Mouse (Mus musculus) bone marrow macrophage, adult 2 months (primary cell): ENCODE results near the gene Radil. TPM values are rescaled to one million over a fixed set of nuclear protein-coding genes. Genes with fewer than 3 reads are reported as not detected.

Experiments
- H3K27ac ChIP-seq: 2 replicates; pipeline ENCODE4 v1.5.1; 2012; ENCODE audit warnings: low read depth, low read length; ENCODE audit not compliant: insufficient read depth
- H3K4me1 ChIP-seq: 2 replicates; pipeline ENCODE4 v1.6.1; 2012; ENCODE audit warnings: low read length; ENCODE audit not compliant: control insufficient read depth, insufficient read depth
- H3K4me3 ChIP-seq: 2 replicates; pipeline ENCODE4 v1.5.1; 2012; ENCODE audit warnings: mild to moderate bottlenecking, low read length, moderate library complexity; ENCODE audit not compliant: insufficient read depth
- CTCF ChIP-seq: IDR thresholded peaks from 2 replicates; pipeline ENCODE4 v1.5.1; 2012; ENCODE audit warnings: low read depth, mild to moderate bottlenecking, low read length, moderate library complexity
- POLR2A ChIP-seq: IDR thresholded peaks from 2 replicates; pipeline ENCODE4 v1.6.1; 2012; ENCODE audit warnings: mild to moderate bottlenecking, low read depth, low read length, borderline replicate concordance
- polyA plus RNA-seq: library from polyadenylated mRNA; stranded (reverse); fragments of >200 nt; gene quantifications from 2 replicates; pipeline ENCODE4 v1.2.4, GENCODE M21; 2012; ENCODE audit not compliant: missing spikeins, insufficient read depth, insufficient read length

Radil gene
- polyA plus RNA-seq, 1 experiment: not detected

GRCm38 (mm10) chr5:142441332-142442044 lies 109.4 kb downstream of the Radil start:
- H3K4me1 ChIP-seq: peaks cover 48% of the 10 kb centered on the region
- H3K4me3 ChIP-seq: peak overlapping the region; percentile 59
- peak overlapping the region; percentile 80 for H3K27ac ChIP-seq
- TF ChIP-seq CTCF (no peak), POLR2A (no peak)

DNA sequence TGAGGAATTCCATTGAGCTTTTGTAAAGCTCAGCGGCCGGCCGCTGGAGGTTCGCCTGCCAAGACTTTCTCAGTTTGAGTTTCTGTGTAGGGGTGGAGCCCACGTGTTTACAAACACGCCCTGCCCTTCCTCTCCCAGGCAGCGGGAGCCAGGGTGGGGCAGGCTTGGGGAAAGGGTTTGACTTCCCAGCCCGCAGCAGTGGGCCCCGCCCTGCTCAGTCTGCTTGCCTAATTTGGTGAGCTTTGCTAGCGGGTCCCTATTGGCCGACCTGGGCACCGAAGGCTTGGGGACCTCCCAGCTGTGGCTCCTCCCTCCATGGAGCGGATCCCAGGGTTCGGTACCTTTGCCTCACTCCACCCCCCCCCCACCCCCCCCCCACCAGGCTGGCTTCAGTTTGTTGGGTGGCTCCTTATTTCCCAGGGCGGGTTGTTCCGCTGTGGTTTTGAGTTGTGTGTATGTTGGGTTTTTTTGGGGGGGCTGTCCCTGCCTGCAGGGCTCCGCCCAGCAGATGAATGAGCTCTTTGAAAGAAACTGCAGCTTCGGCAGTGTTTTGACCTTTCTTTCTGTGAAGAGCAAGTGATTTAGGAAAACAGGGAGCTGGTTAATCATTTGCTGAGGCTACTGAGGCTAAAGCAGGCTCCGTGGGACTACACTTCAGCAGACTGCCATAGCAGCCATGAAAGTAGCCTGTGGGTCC lies 110.3 kb downstream of the Radil start:
- Histone ChIP-seq H3K27ac (peak overlapping the region; percentile 80), H3K4me1 (peaks cover 41% of the 10 kb centered on the region)

GRCm38 (mm10) chr5:142439911-142440432 lies 110.9 kb downstream of the Radil start:
- H3K4me3 ChIP-seq: peak overlapping the region; percentile 53
- TF ChIP-seq CTCF (0 out of 2 replicates have a peak, but pooled peaks have one; percentile 9), POLR2A (no peak)
- H3K27ac ChIP-seq: peak overlapping the region; percentile 40
- H3K4me1 ChIP-seq: peaks cover 35% of the 10 kb centered on the region

More for the DNA sequence above, 110.3 kb downstream of the Radil start:
- H3K4me3 ChIP-seq: peak overlapping the region; percentile 59
- 0 out of 2 replicates have a peak, but pooled peaks have one; percentile 2 for TF ChIP-seq CTCF
- TF ChIP-seq POLR2A: no peak

DNA sequence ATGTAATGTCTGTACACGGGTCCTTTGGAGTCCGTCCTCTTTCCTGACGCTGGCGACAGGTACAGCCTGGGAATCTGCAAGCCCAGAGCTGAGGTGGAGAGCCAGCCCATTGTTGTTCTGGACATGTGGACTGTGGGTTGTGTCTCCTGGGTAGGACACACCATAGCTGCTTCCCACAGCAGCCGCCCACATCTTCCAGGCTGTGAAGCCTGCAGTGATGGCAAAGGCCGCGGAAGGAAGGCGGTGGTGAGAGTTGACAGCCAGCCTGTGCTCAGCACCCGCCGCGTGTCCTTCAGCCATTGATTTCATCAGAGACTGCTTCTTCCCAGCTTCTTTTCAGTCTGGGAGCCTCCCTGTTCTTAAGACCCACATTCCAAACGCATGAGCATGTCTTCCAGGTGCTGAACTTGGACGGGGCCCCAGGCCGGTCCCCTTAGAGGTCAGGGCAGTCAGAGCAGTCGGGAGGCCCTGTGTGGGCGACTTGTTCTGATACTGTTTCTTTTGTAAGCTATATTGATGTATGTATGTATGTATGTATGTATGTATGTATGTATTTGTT lies 112.4 kb downstream of the Radil start:
- H3K4me1 ChIP-seq: peaks cover 21% of the 10 kb centered on the region

GRCm38 (mm10) chr5:142435736-142436135 lies 115.2 kb downstream of the Radil start:
- Histone ChIP-seq H3K27ac (no peak overlapping the region), H3K4me1 (peaks cover 4% of the 10 kb centered on the region), H3K4me3 (no peak overlapping the region)
- TF ChIP-seq POLR2A (no peak), CTCF (no peak)

More for the DNA sequence above, 112.4 kb downstream of the Radil start:
- TF ChIP-seq CTCF (no peak), POLR2A (no peak)
- Histone ChIP-seq H3K4me3 (no peak overlapping the region), H3K27ac (no peak overlapping the region)

Other genes starting within 250 kb of the Radil start
- 16.2 and 18.2 TPM in 2 replicates for gene Foxk1, start 149.6 kb downstream of the Radil start, polyA plus RNA-seq
- 28.9 and 29.1 TPM in 2 replicates for gene Ap5z1, start 87.2 kb downstream of the Radil start, polyA plus RNA-seq
- gene Papolb, start 21.0 kb downstream of the Radil start, polyA plus RNA-seq: not detected in 2 replicates
- not detected in 2 replicates for gene Mmd2, start 57.7 kb upstream of the Radil start, polyA plus RNA-seq
- 29.9 and 31.6 TPM in 2 replicates for gene Wipi2, start 76.6 kb upstream of the Radil start, polyA plus RNA-seq
- gene Slc29a4, start 141.4 kb upstream of the Radil start, polyA plus RNA-seq: not detected in 2 replicates